Mouse (Mus musculus): ENCODE data around the gene Dnajc1.

Gene Dnajc1

GRCm38 (mm10) chr2:18392331-18393021 is at the start of gene Dnajc1:
TSS of gene Dnajc1 (minus strand) at chr2:18392830.
- peak; percentile 92 for DNase-seq

- peak; percentile 28 for DNase-seq
These were observed 49.2 kb upstream of the Dnajc1 start for GRCm38 (mm10) chr2:18441871-18442270.

DNA sequence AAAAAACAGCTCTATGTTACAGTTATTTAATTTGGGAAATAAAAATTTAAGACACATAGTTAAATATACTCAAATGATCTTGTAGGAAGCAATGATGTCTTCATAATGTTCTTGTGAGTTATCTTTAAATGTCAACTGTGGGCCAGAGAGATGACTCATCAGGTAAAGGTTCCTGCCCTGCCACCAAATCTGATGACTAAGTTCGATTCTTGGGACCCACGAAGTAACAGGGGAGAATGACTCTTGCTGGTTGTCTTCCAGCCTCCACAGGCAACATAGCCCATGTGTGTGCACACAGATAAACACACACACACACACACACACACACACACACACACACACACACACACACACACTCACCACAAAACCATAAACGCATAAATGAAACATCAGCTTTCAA is 22.6 kb upstream of the Dnajc1 start:
- no peak for DNase-seq

DNA sequence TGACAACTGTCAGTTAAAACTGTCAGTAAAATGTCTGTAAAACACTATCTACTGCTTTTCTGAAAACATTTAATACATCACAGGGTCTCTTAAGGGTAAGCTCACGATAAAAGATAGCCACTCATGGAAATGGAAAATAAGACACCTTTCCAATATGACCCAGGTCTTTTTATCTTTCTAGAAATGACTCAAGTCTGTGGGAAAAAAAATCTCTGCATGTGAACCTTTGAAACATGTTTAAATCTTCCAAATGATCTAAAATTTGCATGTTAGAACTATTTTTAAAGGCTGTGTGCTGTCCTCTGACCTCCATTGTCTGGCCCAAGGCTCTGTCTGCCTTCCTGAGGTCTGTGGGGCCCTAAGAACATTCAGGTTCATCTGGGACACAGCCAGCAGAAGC is 11.0 kb upstream of the Dnajc1 start:
- DNase-seq: no peak

- no peak for DNase-seq
These were observed 9.1 kb upstream of the Dnajc1 start for GRCm38 (mm10) chr2:18401771-18402170.

DNA sequence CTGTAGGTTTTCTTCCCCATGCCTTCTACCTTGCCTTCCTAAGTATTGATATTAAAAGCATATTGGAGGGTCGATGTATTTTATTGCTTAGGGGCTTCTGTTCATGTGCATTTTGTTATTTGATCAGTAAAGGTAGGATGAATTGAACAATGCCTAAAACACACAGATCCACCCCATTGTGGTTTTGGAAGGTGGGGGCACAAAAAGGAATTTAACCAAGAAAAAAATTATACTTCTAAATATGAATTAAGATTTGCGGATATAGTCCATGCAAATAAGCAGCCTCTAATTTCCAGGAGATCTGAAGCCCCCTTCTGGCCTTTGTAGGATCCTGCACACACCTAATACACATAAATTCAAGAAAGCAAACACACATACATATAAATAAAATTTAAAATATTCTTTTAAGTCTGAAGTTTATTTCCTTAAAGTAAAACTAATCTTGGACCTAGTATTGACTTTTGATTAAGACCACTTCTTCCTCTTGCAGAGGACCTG is 441 bp upstream of the Dnajc1 start:
- no peak for DNase-seq

GRCm38 (mm10) chr2:18391861-18392260 is 769 bp downstream of the Dnajc1 start:
- DNase-seq: no peak

DNA sequence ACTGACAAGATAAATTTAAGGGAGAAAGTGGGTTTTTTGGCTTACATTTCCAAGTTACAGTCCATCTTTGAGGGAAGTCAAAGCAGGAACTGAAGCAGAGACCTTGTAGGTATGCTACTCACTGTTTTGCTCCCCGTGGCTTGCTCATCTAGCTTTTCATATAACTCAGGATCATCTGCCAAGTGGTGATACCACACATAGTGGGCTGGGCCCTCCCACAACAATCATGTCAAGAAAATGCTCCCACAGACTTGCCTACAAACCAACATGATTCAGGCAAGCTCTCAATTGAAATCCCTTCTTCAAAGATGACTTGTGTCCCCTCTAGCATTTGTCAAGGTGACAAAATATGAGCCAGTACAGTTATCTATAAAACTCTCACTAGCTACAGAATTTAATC is 3.0 kb downstream of the Dnajc1 start:
- DNase-seq: no peak

DNA sequence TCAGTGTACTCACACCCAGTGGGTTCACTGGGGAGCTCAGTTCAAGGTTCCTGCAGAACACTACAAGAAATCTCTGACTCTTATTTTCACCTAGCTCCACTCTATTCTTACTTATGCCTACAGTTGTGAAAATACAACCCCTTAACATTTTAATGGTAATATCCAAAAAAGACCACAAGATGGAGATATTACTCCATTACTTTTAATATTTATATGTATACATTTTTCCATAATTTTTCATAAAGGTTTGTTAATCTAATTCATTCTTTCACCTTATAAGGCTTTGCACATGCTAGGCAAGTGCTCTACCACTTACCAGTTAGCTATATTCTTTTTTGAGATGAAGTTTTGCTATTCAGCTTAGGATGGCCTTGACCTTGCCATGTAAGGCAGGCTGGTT is 11.0 kb downstream of the Dnajc1 start:
- no peak for DNase-seq

DNA sequence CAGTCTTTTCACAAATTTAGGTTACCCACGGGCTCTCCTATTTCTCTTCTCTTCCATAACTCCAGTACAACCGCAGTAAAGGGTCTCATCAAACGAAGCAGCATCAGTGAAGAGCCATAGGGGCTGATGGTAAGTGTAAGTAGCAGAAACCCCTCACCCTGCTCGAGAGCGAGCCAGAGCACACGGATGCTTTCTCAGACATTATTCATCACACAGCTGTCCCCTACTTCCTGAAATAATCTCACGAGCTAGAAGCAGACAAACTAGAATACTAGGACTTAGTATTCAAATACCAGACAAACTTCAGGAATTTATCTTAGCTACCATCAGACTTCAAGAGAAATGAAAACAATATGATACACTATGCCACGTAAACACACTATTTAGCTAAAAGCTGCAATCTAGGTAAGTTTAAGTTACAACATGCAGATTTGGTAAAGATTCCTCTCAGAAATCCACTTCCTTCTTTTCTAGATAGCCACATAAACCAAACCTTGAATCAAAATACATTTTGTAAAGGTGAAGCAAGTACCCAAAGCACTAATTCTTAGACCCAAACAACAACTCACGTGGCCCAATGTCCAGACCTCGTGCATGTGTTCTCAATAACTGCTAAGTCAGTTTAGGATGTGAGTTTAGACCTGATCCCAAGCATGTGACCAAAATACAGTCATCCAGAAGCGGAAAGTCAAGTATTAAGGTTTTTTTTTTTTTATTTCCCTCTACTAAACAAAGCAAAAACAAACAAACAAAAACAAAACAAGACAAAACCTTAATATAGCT is 20.0 kb downstream of the Dnajc1 start:
- DNase-seq: no peak

- DNase-seq: no peak
These were observed 21.7 kb downstream of the Dnajc1 start for GRCm38 (mm10) chr2:18370794-18371498.

DNA sequence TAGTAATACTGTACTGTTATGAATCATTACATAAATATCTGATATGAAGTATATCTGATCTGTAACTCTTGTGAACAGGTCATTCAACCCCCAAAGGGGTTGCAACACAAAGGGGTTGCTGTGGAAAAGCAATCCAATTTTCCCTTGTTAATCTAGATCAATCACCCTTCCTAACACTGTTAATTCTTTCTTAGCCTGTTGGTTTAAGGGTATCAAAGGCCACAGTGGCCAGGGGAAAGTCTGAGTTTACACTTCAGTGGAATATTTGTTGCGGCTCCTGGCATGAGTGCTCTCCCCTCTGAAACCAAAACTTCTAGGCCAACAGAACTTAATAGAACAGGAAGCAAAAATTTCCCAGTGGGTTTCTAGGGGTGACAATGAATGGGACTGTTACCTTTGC is 28.2 kb downstream of the Dnajc1 start:
- no peak for DNase-seq

DNA sequence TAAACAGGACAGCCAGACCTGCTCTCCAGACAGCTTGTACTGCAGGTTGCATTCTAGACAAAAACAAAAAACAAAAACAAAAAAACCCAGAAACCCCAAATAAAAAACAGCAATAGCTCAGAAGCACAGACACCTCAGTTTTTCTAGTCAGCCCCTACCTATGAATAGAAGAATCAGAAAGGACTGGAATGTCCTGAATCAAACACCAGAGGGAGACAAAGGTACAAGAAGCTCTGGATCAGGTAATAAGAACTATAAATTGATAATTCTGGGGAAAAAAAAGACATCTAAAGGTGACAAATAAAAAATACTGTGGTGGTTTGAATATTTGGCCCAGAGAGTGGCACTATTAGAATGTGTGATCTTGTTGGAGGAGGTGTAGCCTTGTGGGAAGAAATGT is 37.3 kb downstream of the Dnajc1 start:
- DNase-seq: no peak

GRCm38 (mm10) chr2:18352620-18353019 is 40.0 kb downstream of the Dnajc1 start:
- no peak for DNase-seq

DNA sequence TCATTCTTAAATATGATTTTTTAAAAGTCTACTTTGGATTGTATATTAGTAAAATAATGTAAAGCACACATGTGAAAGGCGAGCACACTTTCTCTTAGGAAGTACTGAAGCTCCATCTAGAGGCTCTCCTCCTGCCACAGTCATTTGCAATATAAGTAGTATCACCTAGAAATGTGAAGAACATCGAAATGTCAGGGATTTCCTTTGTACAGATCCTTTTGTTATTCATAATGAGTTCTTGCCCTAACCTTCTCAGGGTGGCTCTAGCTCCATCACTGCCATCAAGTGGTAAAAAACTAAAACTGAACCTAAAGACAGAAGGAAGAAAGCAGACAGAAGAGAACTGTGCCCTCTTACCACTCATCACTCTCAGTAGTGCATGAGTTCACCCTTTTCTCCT is 49.2 kb downstream of the Dnajc1 start:
- DNase-seq: no peak

- no peak for DNase-seq
These were observed 74.0 kb downstream of the Dnajc1 start for GRCm38 (mm10) chr2:18318671-18319070.

GRCm38 (mm10) chr2:18317503-18318281 is 74.9 kb downstream of the Dnajc1 start:
- DNase-seq: no peak

- DNase-seq: no peak
These were observed 75.7 kb downstream of the Dnajc1 start for GRCm38 (mm10) chr2:18316909-18317308.

DNA sequence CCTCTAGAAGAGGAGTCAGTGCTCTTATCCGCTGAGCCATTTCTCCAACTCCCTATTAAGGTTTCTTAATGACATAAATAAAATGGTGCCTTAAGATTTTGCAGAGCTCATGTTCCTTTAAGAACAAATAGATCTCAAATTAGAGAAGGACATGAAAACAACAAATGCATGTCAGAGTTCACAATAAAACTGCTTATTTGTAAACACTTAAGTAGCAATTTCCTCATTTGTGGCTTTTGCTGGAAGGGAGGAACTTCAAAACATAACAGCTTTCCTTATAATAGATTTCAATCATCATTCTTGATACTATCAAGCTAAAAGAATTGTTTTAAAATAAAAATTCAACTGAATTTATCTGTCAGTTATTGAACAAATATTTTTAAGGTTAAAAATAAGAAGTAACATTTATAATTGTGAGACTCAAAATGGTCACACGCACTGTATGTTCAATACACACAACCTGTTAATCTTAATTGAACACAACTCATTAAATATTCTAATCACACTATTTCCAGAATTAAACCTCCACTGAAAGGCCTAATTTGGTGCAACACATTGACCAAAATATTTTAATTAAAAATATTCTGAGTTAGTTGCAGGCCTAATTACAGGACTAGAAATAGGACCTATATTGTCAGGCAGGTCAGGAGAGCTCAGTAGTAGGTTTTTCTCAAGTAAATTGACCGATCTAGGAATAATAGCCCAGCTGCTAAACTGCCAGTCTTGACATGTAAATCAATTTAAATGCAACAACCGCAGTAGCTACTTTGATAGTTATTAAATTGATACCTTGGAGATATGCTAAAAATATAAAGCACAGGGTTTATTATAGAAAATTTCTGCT is 82.1 kb downstream of the Dnajc1 start:
- no peak for DNase-seq

- no peak for DNase-seq
These were observed 85.0 kb downstream of the Dnajc1 start for GRCm38 (mm10) chr2:18307440-18308305.

DNA sequence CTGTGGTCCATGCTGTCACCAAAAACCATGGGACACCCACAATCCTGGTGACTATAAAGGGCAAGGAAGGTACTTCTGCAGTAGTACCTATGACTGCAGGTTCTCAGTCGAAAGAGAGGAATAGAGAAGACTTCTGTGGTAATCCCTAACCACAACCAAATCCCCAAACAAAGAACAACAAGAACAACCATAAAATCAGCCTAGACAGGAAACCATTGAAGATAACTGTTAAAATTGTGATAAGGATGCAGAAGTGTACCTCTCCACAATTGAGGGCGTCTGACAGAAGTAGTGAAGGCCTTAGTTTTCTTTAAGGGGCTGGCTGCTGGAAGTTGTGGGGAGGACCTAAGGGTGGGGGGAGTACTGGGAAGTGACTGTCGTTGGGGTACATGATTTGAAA is 91.7 kb downstream of the Dnajc1 start:
- no peak for DNase-seq
